Mouse (Mus musculus): ENCODE measurements around the gene Dnttip2.
"Not testable (repeated sequence)": the region's sequence is repeated elsewhere in the genome, so short reads cannot be mapped to it uniquely, and the experiment has no call there.

DNA sequence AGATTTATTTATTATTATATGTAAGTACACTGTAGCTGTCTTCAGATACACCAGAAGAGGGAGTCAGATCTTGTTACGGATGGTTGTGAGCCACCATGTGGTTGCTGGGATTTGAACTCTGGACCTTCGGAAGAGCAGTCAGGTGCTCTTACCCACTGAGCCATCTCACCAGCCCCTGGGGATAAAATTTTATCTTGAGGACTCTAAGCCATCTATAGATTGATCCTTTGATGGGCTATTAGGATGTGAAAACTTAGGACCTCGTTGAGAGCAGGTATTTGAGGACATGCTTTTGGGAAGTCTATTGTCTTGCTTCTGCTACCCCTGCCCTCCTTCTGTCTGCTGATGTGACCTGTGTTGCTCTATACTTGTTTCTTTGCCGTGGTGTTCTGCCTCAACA lies 15.2 kb downstream of the Dnttip2 start:
- not testable (repeated sequence) for TF ChIP-seq CTCF, POLR2A (IDR thresholded peaks at IDR 0.05; ENCODE audit: insufficient read depth, low read depth, low read length)
